Mouse (Mus musculus): Measurements from ENCODE around the gene Fkbp5.

DNA sequence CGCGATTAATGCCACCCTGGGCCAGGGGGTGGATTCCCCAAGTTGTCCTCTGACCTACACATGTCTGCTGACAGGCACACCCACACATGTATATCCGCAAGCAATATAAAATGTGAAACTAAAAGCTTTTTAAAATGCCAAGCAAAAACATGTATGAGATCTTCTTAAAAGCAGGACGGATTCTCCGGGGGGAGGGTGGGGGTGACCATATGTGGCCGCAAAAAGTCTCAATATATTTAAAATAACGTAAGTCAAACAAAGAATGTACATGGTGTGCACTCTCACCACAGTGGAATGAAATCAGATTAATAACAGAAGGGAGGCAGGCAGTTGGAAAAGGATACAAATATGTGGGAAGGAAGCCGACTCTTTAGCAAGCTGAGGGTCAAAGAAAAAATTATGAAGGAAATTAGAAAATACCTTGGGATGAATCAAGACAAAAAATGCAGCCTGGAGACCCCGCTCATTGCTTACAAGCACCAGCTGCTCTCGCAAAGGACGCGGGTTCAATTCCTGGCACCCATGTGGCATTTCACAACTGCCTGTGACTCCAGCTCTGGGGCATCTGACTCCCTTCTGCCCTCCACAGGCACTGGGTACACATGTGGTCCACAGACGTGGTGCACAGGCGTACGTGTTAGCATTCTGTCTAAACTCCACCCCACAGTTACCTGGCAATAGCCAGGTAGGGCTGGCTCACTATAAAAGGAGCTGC lies 123.1 kb downstream of the Fkbp5 start:
- TF ChIP-seq CTCF (conservative IDR thresholded peaks at IDR 0.05 in 1 of 2, IDR thresholded peaks at IDR 0.05 in 1 of 2; ENCODE audit: low read depth in 2 of 2, low read length in 2 of 2) (no peak), POLR2A (IDR thresholded peaks at IDR 0.05; ENCODE audit: low read depth, low read length) (no peak), CHD1 (IDR thresholded peaks at IDR 0.05; ENCODE audit: low read depth, low read length) (no peak), EP300 (IDR thresholded peaks at IDR 0.05; ENCODE audit: low read length) (no peak), NELFE (IDR thresholded peaks at IDR 0.05; ENCODE audit: low read depth, low read length) (no peak), ETS1 (conservative IDR thresholded peaks at IDR 0.05; ENCODE audit: low read depth, low read length) (no peak), HCFC1 (IDR thresholded peaks at IDR 0.05; ENCODE audit: low read depth, low read length) (no peak), ZKSCAN1 (IDR thresholded peaks at IDR 0.05; ENCODE audit: borderline replicate concordance, low read depth, low read length) (no peak), MYC (IDR thresholded peaks at IDR 0.05; ENCODE audit: low read depth, low read length) (no peak), JUND (conservative IDR thresholded peaks at IDR 0.05; ENCODE audit: low read depth, low read length) (no peak), CHD2 (IDR thresholded peaks at IDR 0.05; ENCODE audit: low read length) (no peak)
